Mouse (Mus musculus) urinary bladder, postnatal 4 days (tissue): ENCODE results near the gene 4931417E11Rik.

Source experiments
- DNase-seq, 2 experiments: peaks; one replicate each; pipeline ENCODE4 v3.0.0; 2021 to 2022; ENCODE audit warnings: low spot score in 2 of 2

4931417E11Rik gene

GRCm38 (mm10) chr6:73469567-73469966 lies at the start of gene 4931417E11Rik:
Gene 4931417E11Rik, minus strand, starts transcription at chr6:73469667.
- DNase-seq = no peak

- peak in 1 of 2 experiments; percentile 72 for DNase-seq
These were observed 48.4 kb upstream of the 4931417E11Rik start for GRCm38 (mm10) chr6:73517818-73518396.

- DNase-seq = no peak
These were observed 43.4 kb upstream of the 4931417E11Rik start for GRCm38 (mm10) chr6:73512907-73513306.

GRCm38 (mm10) chr6:73499631-73500030 lies 30.2 kb upstream of the 4931417E11Rik start:
- DNase-seq = no peak

- DNase-seq = no peak
These were observed 27.9 kb upstream of the 4931417E11Rik start for GRCm38 (mm10) chr6:73497321-73497720.

GRCm38 (mm10) chr6:73490524-73490923 lies 21.1 kb upstream of the 4931417E11Rik start:
- DNase-seq = no peak

- DNase-seq = no peak
These were observed 16.1 kb upstream of the 4931417E11Rik start for GRCm38 (mm10) chr6:73485616-73486015.

- no peak for DNase-seq
These were observed 3.4 kb downstream of the 4931417E11Rik start for GRCm38 (mm10) chr6:73466084-73466483.

- no peak for DNase-seq
These were observed 6.9 kb downstream of the 4931417E11Rik start for GRCm38 (mm10) chr6:73462543-73462942.

- DNase-seq = no peak
These were observed 35.6 kb downstream of the 4931417E11Rik start for GRCm38 (mm10) chr6:73433912-73434311.

- no peak for DNase-seq
These were observed 40.7 kb downstream of the 4931417E11Rik start for GRCm38 (mm10) chr6:73428618-73429336.

- DNase-seq = no peak
These were observed 42.1 kb downstream of the 4931417E11Rik start for GRCm38 (mm10) chr6:73427273-73427812.
